Mouse (Mus musculus): ENCODE results near the gene Dock9. TPM values are rescaled to one million over a fixed set of nuclear protein-coding genes. Genes with fewer than 3 reads are reported as not detected.
"Not testable (repeated sequence)": the region's sequence is repeated elsewhere in the genome, so short reads cannot be mapped to it uniquely, and the experiment has no call there.

Gene Dock9
- polyA plus RNA-seq, 1 experiment from 2014 or later, result 13.6 TPM

DNA sequence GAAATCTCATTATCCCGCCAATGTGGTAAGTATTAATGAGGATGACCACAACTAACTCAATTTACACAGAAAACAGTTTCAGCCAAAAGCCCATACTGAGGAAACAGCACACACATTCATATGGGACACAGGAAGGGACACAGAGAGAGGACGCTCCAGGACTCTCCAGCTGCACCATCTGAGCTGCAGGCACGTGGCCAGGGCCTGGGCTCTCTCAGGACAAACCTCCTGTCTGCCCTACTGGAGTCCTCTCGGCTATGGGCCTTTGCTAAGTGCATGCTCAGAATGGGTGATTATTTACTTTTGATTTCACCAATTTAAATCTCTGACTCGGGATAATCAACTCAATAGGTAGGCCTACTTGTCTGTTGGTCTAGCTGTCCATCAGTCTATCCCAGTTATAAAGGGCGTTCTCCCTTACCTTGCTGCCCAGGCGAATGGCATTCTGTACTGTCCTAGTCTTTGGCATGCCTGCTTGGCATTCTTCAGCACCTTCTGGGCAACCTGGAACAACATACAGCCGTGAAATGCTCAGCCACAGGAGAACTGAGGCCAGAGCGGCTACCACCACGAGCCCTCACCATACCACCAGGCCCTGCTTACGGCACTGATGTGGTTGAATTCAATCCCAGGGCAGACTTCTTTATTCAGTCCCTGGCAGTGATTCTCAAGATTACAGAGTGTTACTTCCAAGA, 162.8 kb downstream of the Dock9 start:
- no peak for ATAC-seq

GRCm38 (mm10) chr14:121634093-121634735, 163.4 kb downstream of the Dock9 start:
- Histone ChIP-seq H3K27me3 (replicated peaks; ENCODE audit: control insufficient read depth, insufficient read depth, low read length) (no peaks in the 10 kb centered on the region), H3K9ac (ENCODE audit: low read depth, low read length) (no peak overlapping the region), H3K4me2 (ENCODE audit: low read depth, low read length) (no peak overlapping the region), H3K27ac (ENCODE audit: low read length) (no peak overlapping the region), H3K9me3 (ENCODE audit: control insufficient read depth, low read length) (no peaks in the 10 kb centered on the region), H3K4me1 (ENCODE audit: control insufficient read depth, insufficient read depth, low read length) (no peaks in the 10 kb centered on the region), H3K36me3 (ENCODE audit: control insufficient read depth, insufficient read depth, low read length) (peaks cover 3% of the 10 kb centered on the region; the same call in 1 of the 2 replicates), H3K4me3 (ENCODE audit: low read length) (no peak overlapping the region)
- WGBS, result 64% methylated on average over 14 of the region's 14 CpGs
- ATAC-seq, result no peak; the same call in 1 of the 2 replicates

More for the DNA sequence above, 162.8 kb downstream of the Dock9 start:
- peaks cover 9% of the 10 kb centered on the region; the same call in 1 of the 2 replicates for H3K36me3 ChIP-seq (ENCODE audit: control insufficient read depth, insufficient read depth, low read length)
- no peak overlapping the region for H3K4me2 ChIP-seq (ENCODE audit: low read depth, low read length)
- no peak overlapping the region for H3K9ac ChIP-seq (ENCODE audit: low read depth, low read length)
- WGBS, result 81% methylated on average over 11 of the region's 11 CpGs
- no peaks in the 10 kb centered on the region for H3K9me3 ChIP-seq (ENCODE audit: control insufficient read depth, low read length)
- H3K27me3 ChIP-seq (replicated peaks; ENCODE audit: control insufficient read depth, insufficient read depth, low read length), result no peaks in the 10 kb centered on the region
- no peak overlapping the region for H3K27ac ChIP-seq (ENCODE audit: low read length)
- H3K4me1 ChIP-seq (ENCODE audit: control insufficient read depth, insufficient read depth, low read length), result no peaks in the 10 kb centered on the region
- no peak overlapping the region for H3K4me3 ChIP-seq (ENCODE audit: low read length)

- Histone ChIP-seq H3K27me3 (replicated peaks; ENCODE audit: control insufficient read depth, insufficient read depth, low read length) (no peaks in the 10 kb centered on the region), H3K4me2 (ENCODE audit: low read depth, low read length) (no peak overlapping the region), H3K4me3 (ENCODE audit: low read length) (no peak overlapping the region), H3K4me1 (ENCODE audit: control insufficient read depth, insufficient read depth, low read length) (no peaks in the 10 kb centered on the region), H3K9me3 (ENCODE audit: control insufficient read depth, low read length) (no peaks in the 10 kb centered on the region), H3K36me3 (ENCODE audit: control insufficient read depth, insufficient read depth, low read length) (no peaks in the 10 kb centered on the region), H3K9ac (ENCODE audit: low read depth, low read length) (no peak overlapping the region), H3K27ac (ENCODE audit: low read length) (no peak overlapping the region)
- 93% methylated on average over 8 of the region's 8 CpGs for WGBS
- ATAC-seq, result no peak
Measured at GRCm38 (mm10) chr14:121631934-121632333, 165.7 kb downstream of the Dock9 start.

GRCm38 (mm10) chr14:121626741-121627140, 170.9 kb downstream of the Dock9 start:
- H3K36me3 ChIP-seq (ENCODE audit: control insufficient read depth, insufficient read depth, low read length), result no peaks in the 10 kb centered on the region; the same call in none of the 2 replicates
- no peak for ATAC-seq
- no peaks in the 10 kb centered on the region for H3K9me3 ChIP-seq (ENCODE audit: control insufficient read depth, low read length)
- no peaks in the 10 kb centered on the region for H3K4me1 ChIP-seq (ENCODE audit: control insufficient read depth, insufficient read depth, low read length)
- no peak overlapping the region for H3K27ac ChIP-seq (ENCODE audit: low read length)
- no peaks in the 10 kb centered on the region for H3K27me3 ChIP-seq (replicated peaks; ENCODE audit: control insufficient read depth, insufficient read depth, low read length)
- H3K4me2 ChIP-seq (ENCODE audit: low read depth, low read length), result no peak overlapping the region
- H3K4me3 ChIP-seq (ENCODE audit: low read length), result no peak overlapping the region
- H3K9ac ChIP-seq (ENCODE audit: low read depth, low read length), result no peak overlapping the region
- WGBS, result 93% methylated on average over 12 of the region's 12 CpGs

GRCm38 (mm10) chr14:121623996-121624542, 173.6 kb downstream of the Dock9 start:
- H3K27ac ChIP-seq (ENCODE audit: low read length), result not testable (repeated sequence)

DNA sequence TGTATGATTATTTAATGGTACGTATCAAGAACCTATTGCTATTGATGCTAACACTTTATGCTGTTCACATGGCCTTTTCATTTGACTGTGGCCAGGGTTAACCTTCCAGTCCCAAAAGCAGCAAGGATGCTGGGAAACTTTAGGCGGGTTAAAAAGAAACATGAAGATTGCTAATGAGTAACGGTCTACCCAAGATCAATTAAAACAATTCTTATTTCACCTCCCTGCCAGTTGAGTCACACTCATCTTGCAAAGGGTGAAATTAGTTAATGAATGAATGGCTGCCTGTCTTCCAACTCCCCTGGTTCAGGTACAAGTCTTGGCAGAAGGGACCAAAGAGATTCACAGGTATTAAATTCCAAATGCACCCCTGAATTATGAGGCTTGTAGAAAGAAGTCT, 175.8 kb downstream of the Dock9 start:
- Histone ChIP-seq H3K9ac (ENCODE audit: low read depth, low read length) (no peak overlapping the region), H3K27ac (ENCODE audit: low read length) (no peak overlapping the region), H3K36me3 (ENCODE audit: control insufficient read depth, insufficient read depth, low read length) (peaks cover 7% of the 10 kb centered on the region), H3K4me1 (ENCODE audit: control insufficient read depth, insufficient read depth, low read length) (no peaks in the 10 kb centered on the region), H3K9me3 (ENCODE audit: control insufficient read depth, low read length) (no peaks in the 10 kb centered on the region), H3K4me3 (ENCODE audit: low read length) (no peak overlapping the region), H3K4me2 (ENCODE audit: low read depth, low read length) (no peak overlapping the region), H3K27me3 (replicated peaks; ENCODE audit: control insufficient read depth, insufficient read depth, low read length) (no peaks in the 10 kb centered on the region)
- no peak for ATAC-seq
- 94% methylated on average over 3 of the region's 3 CpGs for WGBS

More at GRCm38 (mm10) chr14:121623996-121624542, 173.6 kb downstream of the Dock9 start:
- H3K4me3 ChIP-seq (ENCODE audit: low read length); H3K9ac ChIP-seq (ENCODE audit: low read depth, low read length); H3K27me3 ChIP-seq (replicated peaks; ENCODE audit: control insufficient read depth, insufficient read depth, low read length); H3K4me1 ChIP-seq (ENCODE audit: control insufficient read depth, insufficient read depth, low read length); ATAC-seq; H3K9me3 ChIP-seq (ENCODE audit: control insufficient read depth, low read length); H3K36me3 ChIP-seq (ENCODE audit: control insufficient read depth, insufficient read depth, low read length); H3K4me2 ChIP-seq (ENCODE audit: low read depth, low read length): not testable (repeated sequence)
- 93% methylated on average over 6 of the region's 6 CpGs for WGBS

GRCm38 (mm10) chr14:121620567-121620966, 177.1 kb downstream of the Dock9 start:
- Histone ChIP-seq H3K27ac (ENCODE audit: low read length) (no peak overlapping the region), H3K9me3 (ENCODE audit: control insufficient read depth, low read length) (no peaks in the 10 kb centered on the region), H3K4me1 (ENCODE audit: control insufficient read depth, insufficient read depth, low read length) (no peaks in the 10 kb centered on the region), H3K36me3 (ENCODE audit: control insufficient read depth, insufficient read depth, low read length) (peaks cover 7% of the 10 kb centered on the region), H3K27me3 (replicated peaks; ENCODE audit: control insufficient read depth, insufficient read depth, low read length) (no peaks in the 10 kb centered on the region), H3K4me3 (ENCODE audit: low read length) (no peak overlapping the region), H3K9ac (ENCODE audit: low read depth, low read length) (no peak overlapping the region), H3K4me2 (ENCODE audit: low read depth, low read length) (no peak overlapping the region)
- 84% methylated on average over 3 of the region's 3 CpGs for WGBS
- ATAC-seq, result no peak

GRCm38 (mm10) chr14:121620157-121620556, 177.5 kb downstream of the Dock9 start:
- no peaks in the 10 kb centered on the region for H3K27me3 ChIP-seq (replicated peaks; ENCODE audit: control insufficient read depth, insufficient read depth, low read length)
- H3K9ac ChIP-seq (ENCODE audit: low read depth, low read length), result no peak overlapping the region
- ATAC-seq, result no peak
- H3K36me3 ChIP-seq (ENCODE audit: control insufficient read depth, insufficient read depth, low read length), result peaks cover 7% of the 10 kb centered on the region
- no peak overlapping the region for H3K4me3 ChIP-seq (ENCODE audit: low read length)
- H3K4me2 ChIP-seq (ENCODE audit: low read depth, low read length), result no peak overlapping the region
- WGBS, result 97% methylated on average over 7 of the region's 7 CpGs
- no peaks in the 10 kb centered on the region for H3K4me1 ChIP-seq (ENCODE audit: control insufficient read depth, insufficient read depth, low read length)
- no peaks in the 10 kb centered on the region for H3K9me3 ChIP-seq (ENCODE audit: control insufficient read depth, low read length)
- no peak overlapping the region for H3K27ac ChIP-seq (ENCODE audit: low read length)

DNA sequence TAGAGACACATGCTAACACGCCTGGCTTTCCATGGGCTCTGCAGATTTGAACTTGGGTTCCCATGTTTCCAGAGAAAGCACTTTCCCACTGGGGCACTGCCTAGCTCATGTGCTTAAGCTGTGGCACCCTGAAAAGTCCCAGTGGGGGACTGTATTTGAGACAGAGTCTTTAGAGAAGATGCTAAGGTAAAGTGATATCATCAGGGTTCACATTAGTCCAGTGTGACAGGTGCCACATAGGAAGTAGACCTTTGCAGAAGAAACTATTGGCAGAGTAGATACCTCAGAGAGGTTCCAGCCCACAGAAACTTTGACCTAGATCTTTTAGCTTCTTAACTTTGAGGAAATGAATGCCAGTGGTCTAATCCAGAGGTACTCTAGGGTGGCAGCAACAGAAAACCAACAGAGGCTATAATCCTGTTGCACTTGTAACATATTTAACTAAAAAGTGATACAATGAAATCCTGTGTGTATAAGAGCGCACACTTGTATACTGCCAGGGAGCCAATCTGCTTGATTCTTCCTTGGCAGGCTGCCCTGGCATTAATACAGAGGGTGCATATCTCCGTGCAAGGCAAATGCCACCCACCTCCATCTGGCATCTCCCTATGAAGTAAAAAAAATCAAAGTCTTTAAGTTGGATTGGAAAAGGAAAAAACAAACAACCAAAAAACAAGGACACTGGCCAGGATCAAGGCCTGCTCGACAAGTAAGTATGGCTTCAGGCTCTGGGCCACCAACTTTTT, 179.8 kb downstream of the Dock9 start:
- H3K4me2 ChIP-seq (ENCODE audit: low read depth, low read length), result no peak overlapping the region
- no peaks in the 10 kb centered on the region for H3K4me1 ChIP-seq (ENCODE audit: control insufficient read depth, insufficient read depth, low read length)
- peaks cover 7% of the 10 kb centered on the region for H3K36me3 ChIP-seq (ENCODE audit: control insufficient read depth, insufficient read depth, low read length)
- no peaks in the 10 kb centered on the region for H3K27me3 ChIP-seq (replicated peaks; ENCODE audit: control insufficient read depth, insufficient read depth, low read length)
- no peaks in the 10 kb centered on the region for H3K9me3 ChIP-seq (ENCODE audit: control insufficient read depth, low read length)
- no peak overlapping the region for H3K27ac ChIP-seq (ENCODE audit: low read length)
- no peak for ATAC-seq
- H3K9ac ChIP-seq (ENCODE audit: low read depth, low read length), result no peak overlapping the region
- H3K4me3 ChIP-seq (ENCODE audit: low read length), result no peak overlapping the region
- 77% methylated on average over 4 of the region's 4 CpGs for WGBS
